Mouse (Mus musculus) heart, adult 2 months (tissue): Measurements from ENCODE around the gene Hnrnpul2. TPM values are rescaled to one million over a fixed set of nuclear protein-coding genes. Genes with fewer than 3 reads are reported as not detected.

ENCODE experiments used
- DNase-seq, 2 experiments: peaks; one replicate each; pipeline ENCODE4 v3.0.0; 2021
- H3K27ac ChIP-seq: fragments of 200-600 bp; 2 replicates; pipeline ENCODE4 v1.8.1; 2022
- H3K27me3 ChIP-seq: fragments of 200-500 bp; 2 replicates; pipeline ENCODE4 v1.6.1; 2012; ENCODE audit warnings: mild to moderate bottlenecking, low read length, inconsistent platforms, mixed read lengths; ENCODE audit not compliant: control insufficient read depth, insufficient read depth
- H3K36me3 ChIP-seq: fragments of 200-500 bp; 2 replicates; pipeline ENCODE4 v1.6.1; 2012; ENCODE audit warnings: low read length, inconsistent platforms; ENCODE audit not compliant: control insufficient read depth, insufficient read depth
- H3K4me1 ChIP-seq: fragments of 200-500 bp; 2 replicates; pipeline ENCODE4 v1.6.1; 2011; ENCODE audit warnings: low read length; ENCODE audit not compliant: control insufficient read depth, insufficient read depth
- H3K4me3 ChIP-seq: fragments of 200-600 bp; 2 replicates; pipeline ENCODE4 v1.8.1; 2022
- H3K79me2 ChIP-seq: fragments of 200-500 bp; replicated peaks from 2 replicates; pipeline ENCODE4 v1.6.1; 2012; ENCODE audit warnings: mild to moderate bottlenecking, inconsistent platforms, low read length, moderate library complexity, mixed read lengths; ENCODE audit not compliant: control insufficient read depth, insufficient read depth
- H3K9ac ChIP-seq: fragments of 200-500 bp; 2 replicates; pipeline ENCODE4 v1.6.1; 2012; ENCODE audit warnings: low read depth, mild to moderate bottlenecking, control low read depth, inconsistent platforms, low read length, mixed read lengths
- CTCF ChIP-seq: fragments of 200-600 bp; IDR thresholded peaks from 2 replicates; pipeline ENCODE4 v1.8.1; 2022; ENCODE audit warnings: antibody characterized with exemption, mild to moderate bottlenecking, moderate library complexity
- EP300 ChIP-seq: fragments of 200-500 bp; IDR thresholded peaks from 2 replicates; pipeline ENCODE4 v1.6.1; 2011; ENCODE audit warnings: low read depth, low read length, control low read depth; ENCODE audit not compliant: insufficient read depth
- POLR2A ChIP-seq: fragments of 200-500 bp; IDR thresholded peaks from 2 replicates; pipeline ENCODE4 v1.6.1; 2011; ENCODE audit warnings: mild to moderate bottlenecking, low read depth, low read length, control low read depth; ENCODE audit not compliant: insufficient read depth
- WGBS: fragments of 180-500 bp; shearing (Covaris S2); methylation state at CpG from one replicate; pipeline ENCODE4 v1.1.7; 2018; 5-methylcytosine and 5-hydroxymethylcytosine counted together
- intact Hi-C: fragments of 180-260 bp; cut with DNase I; formaldehyde crosslinking; loops from one replicate; pipeline ENCODE4 v1.15.1; 2025
- polyA plus RNA-seq: library from polyadenylated mRNA; depleted of rRNA; stranded (reverse); fragments of >200 nt; gene quantifications from 2 replicates; pipeline ENCODE4 v1.2.3, GENCODE M21; 2012; rRNA removed
- total RNA-seq, 2 experiments: library from RNA; stranded (reverse); gene quantifications; 2 replicates each; pipeline ENCODE4 v1.2.3; 2021

Gene Hnrnpul2
- total and polyA plus RNA-seq, 3 experiments = 12.4 to 47.5 (median 44.7) TPM

- intact Hi-C loops = no loop called here
- H3K4me1 ChIP-seq = peaks cover 5% of the 10 kb centered on the region
- H3K27me3 ChIP-seq = no peaks in the 10 kb centered on the region
- no peak overlapping the region for H3K9ac ChIP-seq
- H3K27ac ChIP-seq = no peak overlapping the region
- peaks cover 8% of the 10 kb centered on the region for H3K36me3 ChIP-seq
- 0 out of 2 replicates have a peak, but pooled peaks cover 1% of the 10 kb centered on the region for H3K79me2 ChIP-seq
- no peak for DNase-seq
- WGBS = 87% methylated on average over 7 of the region's 7 CpGs
- no peak overlapping the region for H3K4me3 ChIP-seq
- TF ChIP-seq POLR2A = no peak
- no peak for TF ChIP-seq EP300
These were observed 55.2 kb downstream of the Hnrnpul2 start for GRCm38 (mm10) chr19:8875031-8875430.

DNA sequence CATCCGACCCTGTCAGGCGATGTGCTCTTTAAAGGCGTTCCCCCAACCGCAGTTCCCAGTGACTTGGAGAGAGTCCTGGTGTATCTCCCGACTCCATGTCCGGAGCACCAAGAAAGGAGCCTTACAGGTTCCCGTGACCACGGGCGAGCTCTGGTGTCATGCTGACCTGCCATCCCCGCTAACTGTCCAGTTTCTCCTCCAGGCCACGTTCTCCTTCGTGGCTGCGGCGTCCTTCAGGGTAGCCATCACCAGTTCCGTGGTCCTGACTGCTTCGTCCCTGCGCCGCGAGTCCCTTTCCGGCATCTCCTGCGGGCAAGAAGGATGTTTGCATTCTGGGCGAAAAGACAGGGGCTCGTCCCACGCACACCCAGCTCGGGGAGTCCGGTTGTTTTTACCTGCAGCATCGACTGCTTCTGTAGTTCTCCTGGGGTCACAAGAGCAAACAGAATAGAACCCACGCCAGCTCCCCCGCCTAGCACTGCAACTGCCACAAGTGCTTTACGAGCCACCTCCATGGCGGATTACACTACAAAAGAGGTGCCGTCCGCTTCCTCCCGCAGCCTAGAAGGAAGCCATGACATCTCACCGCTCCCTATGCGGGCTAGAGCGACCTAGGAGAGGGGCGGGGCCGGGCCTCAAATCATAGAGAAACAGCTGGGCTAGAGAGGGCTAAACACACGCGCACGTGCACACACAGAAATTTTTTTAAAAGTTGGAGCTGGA, 60.7 kb downstream of the Hnrnpul2 start, which contains the start of gene Uqcc3:
Uqcc3 (minus strand) TSS at position 613 of the 723 bp plus-strand sequence.
- Histone ChIP-seq H3K4me3 (peak within 1 kb of the TSS; percentile 78), H3K79me2 (no peaks in the 10 kb centered on the region), H3K27ac (peak within 1 kb of the TSS; percentile 85), H3K9ac (peak within 1 kb of the TSS; percentile 90), H3K36me3 (peaks cover 6% of the 10 kb centered on the region), H3K4me1 (peaks cover 4% of the 10 kb centered on the region), H3K27me3 (no peaks in the 10 kb centered on the region)
- intact Hi-C loops = loop anchor here (1.0 kb wide), 1 partner anchor 9 kb away; the partner anchor contains the start of gene Ubxn1
- WGBS = under 1% methylated on average over 42 of the region's 42 CpGs
- DNase-seq = peak; percentile 90 to 91
- no peak for TF ChIP-seq CTCF
- TF ChIP-seq POLR2A = peak; percentile 92
- peak; percentile 74; the same call in 1 of the 2 replicates for TF ChIP-seq EP300

GRCm38 (mm10) chr19:8881034-8881392, 61.2 kb downstream of the Hnrnpul2 start:
- H3K4me3 ChIP-seq = peak overlapping the region; percentile 78
- intact Hi-C loops = no loop called here
- H3K36me3 ChIP-seq = peaks cover 6% of the 10 kb centered on the region
- no peak for DNase-seq
- H3K27me3 ChIP-seq = no peaks in the 10 kb centered on the region
- H3K79me2 ChIP-seq = no peaks in the 10 kb centered on the region
- peaks cover 4% of the 10 kb centered on the region for H3K4me1 ChIP-seq
- WGBS = 3% methylated on average over 3 of the region's 3 CpGs
- peak overlapping the region; percentile 85 for H3K27ac ChIP-seq
- no peak overlapping the region for H3K9ac ChIP-seq
- no peak for TF ChIP-seq EP300
- TF ChIP-seq POLR2A = no peak
- TF ChIP-seq CTCF = no peak

GRCm38 (mm10) chr19:8883616-8884015, 63.8 kb downstream of the Hnrnpul2 start, which contains the start of the genes Lbhd1 and Gm49403:
Gene Lbhd1 (plus strand): TSS chr19:8883732.
Gene Gm49403 (plus strand): TSS chr19:8883930.
- intact Hi-C loops = no loop called here
- TF ChIP-seq EP300 (no peak), POLR2A (no peak), CTCF (no peak)
- no peak within 1 kb of the TSS for H3K27ac ChIP-seq

More at GRCm38 (mm10) chr19:8883616-8884015, 63.8 kb downstream of the Hnrnpul2 start, which contains the start of the genes Lbhd1 and Gm49403:
- no peaks in the 10 kb centered on the region for H3K27me3 ChIP-seq
- 57% methylated on average over 3 of the region's 3 CpGs for WGBS
- H3K4me1 ChIP-seq = peaks cover 7% of the 10 kb centered on the region
- no peaks in the 10 kb centered on the region; the same call in 1 of the 2 replicates for H3K79me2 ChIP-seq
- H3K4me3 ChIP-seq = no peak within 1 kb of the TSS
- no peak for DNase-seq
- no peak within 1 kb of the TSS for H3K9ac ChIP-seq
- H3K36me3 ChIP-seq = peaks cover 6% of the 10 kb centered on the region

Other genes starting within 250 kb of the Hnrnpul2 start
Only the 30 nearest of the 33 such genes appear.
- gene Chrm1, start 156.2 kb upstream of the Hnrnpul2 start, total RNA-seq = not detected
- gene Chrm1, start 156.2 kb upstream of the Hnrnpul2 start, polyA plus RNA-seq = 0.09 and 0.21 TPM in 2 replicates
- 10 to 100 TPM; 41.0 to 42.2 TPM for gene Slc3a2, start 96.6 kb upstream of the Hnrnpul2 start, total RNA-seq
- 60.9 and 61.1 TPM in 2 replicates for gene Slc3a2, start 96.6 kb upstream of the Hnrnpul2 start, polyA plus RNA-seq
- gene Wdr74, start 84.2 kb upstream of the Hnrnpul2 start, total RNA-seq = 10 to 100 TPM; 18.7 to 19.2 TPM
- 15.7 and 18.2 TPM in 2 replicates for gene Wdr74, start 84.2 kb upstream of the Hnrnpul2 start, polyA plus RNA-seq
- under 1 TPM in 1 of 2 experiments, not detected in 1; 0.57 TPM for gene 1700092M07Rik, start 79.3 kb upstream of the Hnrnpul2 start, total RNA-seq
- gene 1700092M07Rik, start 79.3 kb upstream of the Hnrnpul2 start, polyA plus RNA-seq = 0.62 and 1.3 TPM in 2 replicates
- gene Stx5a, start 78.6 kb upstream of the Hnrnpul2 start, total RNA-seq = 10 to 100 TPM; 23.8 to 25.3 TPM
- gene Stx5a, start 78.6 kb upstream of the Hnrnpul2 start, polyA plus RNA-seq = 33.4 and 49.3 TPM in 2 replicates
- 10 to 100 TPM; 35.5 to 41.8 TPM for gene Nxf1, start 62.9 kb upstream of the Hnrnpul2 start, total RNA-seq
- 66.5 and 93.2 TPM in 2 replicates for gene Nxf1, start 62.9 kb upstream of the Hnrnpul2 start, polyA plus RNA-seq
- gene Tmem223, start 49.0 kb upstream of the Hnrnpul2 start, total RNA-seq = 100 to 1,000 TPM; 108 to 130 TPM
- gene Tmem223, start 49.0 kb upstream of the Hnrnpul2 start, polyA plus RNA-seq = 212 and 233 TPM in 2 replicates
- gene Tmem179b, start 45.5 kb upstream of the Hnrnpul2 start, total RNA-seq = 10 to 100 TPM; 14.8 to 17.1 TPM
- gene Tmem179b, start 45.5 kb upstream of the Hnrnpul2 start, polyA plus RNA-seq = 44.5 and 44.9 TPM in 2 replicates
- 1 to 10 TPM; 7.8 to 9.1 TPM for gene Taf6l, start 33.6 kb upstream of the Hnrnpul2 start, total RNA-seq
- gene Taf6l, start 33.6 kb upstream of the Hnrnpul2 start, polyA plus RNA-seq = 6.0 and 6.2 TPM in 2 replicates
- gene Polr2g, start 21.4 kb upstream of the Hnrnpul2 start, total RNA-seq = 10 to 100 TPM; 53.4 to 56.3 TPM
- gene Polr2g, start 21.4 kb upstream of the Hnrnpul2 start, polyA plus RNA-seq = 55.1 and 84.1 TPM in 2 replicates
- gene Zbtb3, start 17.5 kb upstream of the Hnrnpul2 start, total RNA-seq = 1 to 10 TPM; 1.4 to 1.5 TPM
- gene Zbtb3, start 17.5 kb upstream of the Hnrnpul2 start, polyA plus RNA-seq = 2.0 and 2.5 TPM in 2 replicates
- gene Ttc9c, start 677 bp upstream of the Hnrnpul2 start, total RNA-seq = 10 to 100 TPM; 14.1 TPM
- gene Ttc9c, start 677 bp upstream of the Hnrnpul2 start, polyA plus RNA-seq = 9.5 and 17.8 TPM in 2 replicates
- not detected for gene AC129217.1, start 9.8 kb downstream of the Hnrnpul2 start, total RNA-seq
- not detected in 2 replicates for gene AC129217.1, start 9.8 kb downstream of the Hnrnpul2 start, polyA plus RNA-seq
- 10 to 100 TPM; 22.6 to 23.5 TPM for gene Bscl2, start 17.5 kb downstream of the Hnrnpul2 start, total RNA-seq
- 52.3 and 67.7 TPM in 2 replicates for gene Bscl2, start 17.5 kb downstream of the Hnrnpul2 start, polyA plus RNA-seq
- not detected for gene Gng3, start 19.2 kb downstream of the Hnrnpul2 start, total RNA-seq
- gene Gng3, start 19.2 kb downstream of the Hnrnpul2 start, polyA plus RNA-seq = 0.23 and 0.35 TPM in 2 replicates
- 1 to 10 TPM; 2.6 to 3.7 TPM for gene Lrrn4cl, start 30.8 kb downstream of the Hnrnpul2 start, total RNA-seq
- gene Lrrn4cl, start 30.8 kb downstream of the Hnrnpul2 start, polyA plus RNA-seq = 3.8 and 5.7 TPM in 2 replicates
- gene Ubxn1, start 51.5 kb downstream of the Hnrnpul2 start, total RNA-seq = 100 to 1,000 TPM; 108 to 135 TPM
- gene Ubxn1, start 51.5 kb downstream of the Hnrnpul2 start, polyA plus RNA-seq = 60.7 and 62.2 TPM in 2 replicates
- 10 to 100 TPM; 49.9 to 56.5 TPM for gene Uqcc3, start 60.9 kb downstream of the Hnrnpul2 start, total RNA-seq
- 43.7 and 48.6 TPM in 2 replicates for gene Uqcc3, start 60.9 kb downstream of the Hnrnpul2 start, polyA plus RNA-seq
- 1 to 10 TPM; 4.2 to 5.2 TPM for gene Lbhd1, start 63.7 kb downstream of the Hnrnpul2 start, total RNA-seq
- gene Lbhd1, start 63.7 kb downstream of the Hnrnpul2 start, polyA plus RNA-seq = 1.1 and 1.3 TPM in 2 replicates
- not detected for gene Gm49403, start 63.9 kb downstream of the Hnrnpul2 start, total RNA-seq
- not detected in 2 replicates for gene Gm49403, start 63.9 kb downstream of the Hnrnpul2 start, polyA plus RNA-seq
- gene 1810009A15Rik, start 68.8 kb downstream of the Hnrnpul2 start, total RNA-seq = 10 to 100 TPM; 15.6 to 21.0 TPM
- 10.1 and 10.5 TPM in 2 replicates for gene 1810009A15Rik, start 68.8 kb downstream of the Hnrnpul2 start, polyA plus RNA-seq
- gene Gm49416, start 68.9 kb downstream of the Hnrnpul2 start, total RNA-seq = 1 to 10 TPM in 1 of 2 experiments, under 1 TPM in 1; 0.57 to 3.2 TPM
- gene Gm49416, start 68.9 kb downstream of the Hnrnpul2 start, polyA plus RNA-seq = 1.2 and 1.3 TPM in 2 replicates
- 10 to 100 TPM; 10.6 to 12.6 TPM for gene Ints5, start 73.0 kb downstream of the Hnrnpul2 start, total RNA-seq
- 10.8 and 13.5 TPM in 2 replicates for gene Ints5, start 73.0 kb downstream of the Hnrnpul2 start, polyA plus RNA-seq
- gene Ganab, start 78.1 kb downstream of the Hnrnpul2 start, total RNA-seq = 10 to 100 TPM; 50.3 to 52.5 TPM
- 54.5 and 90.0 TPM in 2 replicates for gene Ganab, start 78.1 kb downstream of the Hnrnpul2 start, polyA plus RNA-seq
- 10 to 100 TPM; 35.4 to 42.3 TPM for gene B3gat3, start 100.4 kb downstream of the Hnrnpul2 start, total RNA-seq
- gene B3gat3, start 100.4 kb downstream of the Hnrnpul2 start, polyA plus RNA-seq = 59.4 and 61.2 TPM in 2 replicates
- 10 to 100 TPM; 21.8 to 23.1 TPM for gene Rom1, start 109.3 kb downstream of the Hnrnpul2 start, total RNA-seq
- 24.9 and 30.7 TPM in 2 replicates for gene Rom1, start 109.3 kb downstream of the Hnrnpul2 start, polyA plus RNA-seq
- 1 to 10 TPM; 7.0 to 9.7 TPM for gene Eml3, start 109.5 kb downstream of the Hnrnpul2 start, total RNA-seq
- 17.6 and 18.4 TPM in 2 replicates for gene Eml3, start 109.5 kb downstream of the Hnrnpul2 start, polyA plus RNA-seq
- 10 to 100 TPM; 29.0 to 32.1 TPM for gene Mta2, start 121.9 kb downstream of the Hnrnpul2 start, total RNA-seq
- 13.1 and 15.6 TPM in 2 replicates for gene Mta2, start 121.9 kb downstream of the Hnrnpul2 start, polyA plus RNA-seq
- 1 to 10 TPM; 8.5 to 9.4 TPM for gene Tut1, start 133.8 kb downstream of the Hnrnpul2 start, total RNA-seq
- 7.2 and 10.6 TPM in 2 replicates for gene Tut1, start 133.8 kb downstream of the Hnrnpul2 start, polyA plus RNA-seq
- gene Eef1g, start 147.0 kb downstream of the Hnrnpul2 start, total RNA-seq = 100 to 1,000 TPM; 224 to 260 TPM
- 191 and 291 TPM in 2 replicates for gene Eef1g, start 147.0 kb downstream of the Hnrnpul2 start, polyA plus RNA-seq